ENCODE assay signal across 13 mouse cellular contexts in genomic region chr16:32510399-32511337, GRCm38 (mm10). TPM values are rescaled to one million over a fixed set of nuclear protein-coding genes. Genes with fewer than 3 reads are reported as not detected.
DNase-seq lines count a peak whose midpoint lies in the region; ATAC-seq and TF ChIP-seq lines count a peak whose summit lies in the region.
"Had no signal": no experiment of that assay in that cellular context is flagged by ENCODE, and none has a peak within 500 bp of the region (broad histone marks: within the 10 kb centered on the region; RNA-seq: fewer than 3 reads in every experiment).

No protein-coding gene starts in this region.

- peaks cover 61% of the 10 kb centered on the region for H3K4me1 ChIP-seq in heart, embryonic 13.5 days
- H3K4me1 ChIP-seq in heart, adult 2 months (ENCODE audit: control insufficient read depth, insufficient read depth, low read length): no peaks in the 10 kb centered on the region; the same call in 1 of the 2 replicates
- H3K4me1 ChIP-seq in midbrain, embryonic 10.5 days: peaks cover 48% of the 10 kb centered on the region
- peaks cover 6% of the 10 kb centered on the region for H3K4me1 ChIP-seq in midbrain, embryonic 16.5 days (ENCODE audit: control insufficient read depth, insufficient read depth, low read length)
- peaks cover 91% of the 10 kb centered on the region for H3K4me1 ChIP-seq in liver, embryonic 15.5 days (replicated peaks)
- H3K4me1 ChIP-seq in forebrain, embryonic 15.5 days: peaks cover 18% of the 10 kb centered on the region

- H3K4me3 ChIP-seq in heart, embryonic 13.5 days: no peak overlapping the region
- H3K4me3 ChIP-seq in heart, adult 2 months: no peak overlapping the region
- no peak overlapping the region for H3K4me3 ChIP-seq in midbrain, embryonic 10.5 days
- no peak overlapping the region for H3K4me3 ChIP-seq in midbrain, embryonic 16.5 days (ENCODE audit: low read depth, low read length)
- peak overlapping the region; percentile 36 for H3K4me3 ChIP-seq in liver, embryonic 15.5 days (replicated peaks)
- H3K4me3 ChIP-seq in forebrain, embryonic 15.5 days: no peak overlapping the region

- no peaks in the 10 kb centered on the region for H3K36me3 ChIP-seq in heart, embryonic 13.5 days
- no peaks in the 10 kb centered on the region for H3K36me3 ChIP-seq in heart, adult 2 months (ENCODE audit: control insufficient read depth, insufficient read depth, low read length)
- no peaks in the 10 kb centered on the region for H3K36me3 ChIP-seq in midbrain, embryonic 10.5 days
- H3K36me3 ChIP-seq in midbrain, embryonic 16.5 days (ENCODE audit: control insufficient read depth, insufficient read depth, low read length): no peaks in the 10 kb centered on the region
- H3K36me3 ChIP-seq in liver, embryonic 15.5 days (replicated peaks): no peaks in the 10 kb centered on the region
- H3K36me3 ChIP-seq in forebrain, embryonic 15.5 days: no peaks in the 10 kb centered on the region

- H3K9ac ChIP-seq in heart, embryonic 13.5 days: peak overlapping the region; percentile 56
- no peak overlapping the region for H3K9ac ChIP-seq in heart, adult 2 months (ENCODE audit: low read depth, low read length)
- H3K9ac ChIP-seq in midbrain, embryonic 16.5 days (ENCODE audit: low read depth, low read length): no peak overlapping the region
- peak overlapping the region; percentile 65 for H3K9ac ChIP-seq in liver, embryonic 15.5 days
- no peak overlapping the region for H3K9ac ChIP-seq in forebrain, embryonic 15.5 days (replicated peaks)

- TF ChIP-seq EP300 in heart, adult 2 months (IDR thresholded peaks at IDR 0.05; ENCODE audit: insufficient read depth, low read depth, low read length): no peak

- DNase-seq in heart, adult 2 months: no peak
- DNase-seq in midbrain, embryonic 10.5 days (ENCODE audit: low spot score): no peak
- DNase-seq in c-Kit-negative CD71-positive TER-119-positive erythroid progenitor cells, embryonic 14.5 days (ENCODE audit: low read depth, low spot score): peak; percentile 74
- no peak for DNase-seq in frontal cortex, adult 2 months (ENCODE audit: extremely low spot score in 1 of 2, low spot score in 1 of 2)
- DNase-seq: thymus, adult 18-20 months had no signal

- TF ChIP-seq CTCF in heart, adult 2 months (IDR thresholded peaks at IDR 0.05): no peak

- H3K27ac ChIP-seq in heart, embryonic 13.5 days (replicated peaks): peak overlapping the region; percentile 92
- H3K27ac ChIP-seq in heart, adult 2 months: no peak overlapping the region
- peak overlapping the region; percentile 71 for H3K27ac ChIP-seq in midbrain, embryonic 10.5 days (replicated peaks)
- H3K27ac ChIP-seq in midbrain, embryonic 16.5 days (ENCODE audit: low read length): no peak overlapping the region
- H3K27ac ChIP-seq in liver, embryonic 15.5 days (replicated peaks): peak overlapping the region; percentile 97
- H3K27ac ChIP-seq in forebrain, embryonic 15.5 days (replicated peaks): no peak overlapping the region

- H3K9me3 ChIP-seq in heart, embryonic 13.5 days: no peaks in the 10 kb centered on the region
- H3K9me3 ChIP-seq in midbrain, embryonic 10.5 days (replicated peaks): no peaks in the 10 kb centered on the region
- no peaks in the 10 kb centered on the region for H3K9me3 ChIP-seq in midbrain, embryonic 16.5 days (replicated peaks; ENCODE audit: control insufficient read depth, low read length, poor library complexity, severe bottlenecking)
- H3K9me3 ChIP-seq in liver, embryonic 15.5 days (replicated peaks): no peaks in the 10 kb centered on the region
- no peaks in the 10 kb centered on the region for H3K9me3 ChIP-seq in forebrain, embryonic 15.5 days

- H3K79me2 ChIP-seq in heart, adult 2 months (replicated peaks; ENCODE audit: control insufficient read depth, insufficient read depth, low read length): no peaks in the 10 kb centered on the region

- H3K27me3 ChIP-seq in heart, embryonic 13.5 days (replicated peaks): peaks cover 11% of the 10 kb centered on the region
- no peaks in the 10 kb centered on the region; the same call in 1 of the 2 replicates for H3K27me3 ChIP-seq in heart, adult 2 months (ENCODE audit: control insufficient read depth, insufficient read depth, low read length)
- no peaks in the 10 kb centered on the region for H3K27me3 ChIP-seq in midbrain, embryonic 10.5 days (ENCODE audit: low read depth, poor library complexity, severe bottlenecking)
- no peaks in the 10 kb centered on the region for H3K27me3 ChIP-seq in midbrain, embryonic 16.5 days (ENCODE audit: control insufficient read depth, insufficient read depth, low read depth, low read length)
- no peaks in the 10 kb centered on the region for H3K27me3 ChIP-seq in liver, embryonic 15.5 days
- no peaks in the 10 kb centered on the region for H3K27me3 ChIP-seq in forebrain, embryonic 15.5 days

- intact Hi-C loops in heart, adult 2 months (cut with DNase I): no loop called here

- WGBS in heart, embryonic 13.5 days: 56% methylated on average over 18 of the region's 18 CpGs
- WGBS in heart, adult 2 months: 72% methylated on average over 18 of the region's 18 CpGs
- whole genome bisulfite sequencing in midbrain, embryonic 10.5 days: 76% methylated on average over 18 of the region's 18 CpGs
- 75% methylated on average over 18 of the region's 18 CpGs for WGBS in midbrain, embryonic 16.5 days
- 36% methylated on average over 18 of the region's 18 CpGs for WGBS in liver, embryonic 15.5 days (ENCODE audit: insufficient replicate concordance)
- 69% methylated on average over 18 of the region's 18 CpGs for WGBS in forebrain, embryonic 15.5 days

- ATAC-seq in heart, embryonic 13.5 days (ENCODE audit: extremely low read depth, insufficient number of reproducible peaks, low FRiP score, low TSS enrichment): no peak
- no peak for ATAC-seq in midbrain, embryonic 16.5 days
- no peak for ATAC-seq in liver, embryonic 15.5 days (ENCODE audit: insufficient read depth)
- no peak for ATAC-seq in forebrain, embryonic 15.5 days (replicated peaks)

- no peak for TF ChIP-seq POLR2A in heart, adult 2 months (IDR thresholded peaks at IDR 0.05; ENCODE audit: insufficient read depth, low read depth, low read length)

- peak overlapping the region; percentile 50 for H3K4me2 ChIP-seq in heart, embryonic 13.5 days
- no peak overlapping the region for H3K4me2 ChIP-seq in midbrain, embryonic 16.5 days (ENCODE audit: low read length)
- peak overlapping the region; percentile 68 for H3K4me2 ChIP-seq in liver, embryonic 15.5 days
- no peak overlapping the region for H3K4me2 ChIP-seq in forebrain, embryonic 15.5 days (replicated peaks)

RNA-seq across cellular contexts. Expression of gene Zdhhc19, which starts 14.6 kb away (rescaled TPM):
- not detected in 2 replicates for polyA plus RNA-seq in heart, embryonic 13.5 days (2015; fragmentation: Nextera tagmentation; extraction: Ambion mirVana)
- total RNA-seq in heart, adult 2 months (2021): not detected
- not detected in 2 replicates for polyA plus RNA-seq in heart, adult 2 months (2012; rRNA removed)
- not detected in 2 replicates for polyA plus RNA-seq in midbrain, embryonic 10.5 days (2016; fragmentation: Nextera tagmentation; extraction: Ambion mirVana)
- 0.26 TPM in 1 of 2 replicates, not detected in the other for polyA plus RNA-seq in midbrain, embryonic 16.5 days (2015; fragmentation: Nextera tagmentation; extraction: Ambion mirVana)
- not detected in 2 replicates for polyA plus RNA-seq in liver, embryonic 15.5 days (2015; fragmentation: Nextera tagmentation; extraction: Ambion mirVana)
- polyA plus RNA-seq in frontal cortex, adult 2 months (2012; rRNA removed): not detected in 2 replicates
- polyA plus RNA-seq in forebrain, embryonic 15.5 days (2015; fragmentation: Nextera tagmentation; extraction: Ambion mirVana): not detected in 2 replicates
- total RNA-seq: left cerebral cortex, postnatal 14 days; monocyte, adult 5-6 weeks had no signal
- polyA plus RNA-seq: forebrain, embryonic 11.5 days; kidney, embryonic 16.5 days had no signal

RNA-seq across cellular contexts. Expression of gene Slc51a, which starts 23.0 kb away (rescaled TPM):
- polyA plus RNA-seq in heart, embryonic 13.5 days (2015; fragmentation: Nextera tagmentation; extraction: Ambion mirVana): 1.6 and 2.0 TPM in 2 replicates
- under 1 TPM; 0.55 to 0.63 TPM for total RNA-seq in heart, adult 2 months (2021)
- polyA plus RNA-seq in heart, adult 2 months (2012; rRNA removed): 0.64 and 1.1 TPM in 2 replicates
- polyA plus RNA-seq in midbrain, embryonic 10.5 days (2016; fragmentation: Nextera tagmentation; extraction: Ambion mirVana): 0.16 and 0.35 TPM in 2 replicates
- polyA plus RNA-seq in midbrain, embryonic 16.5 days (2015; fragmentation: Nextera tagmentation; extraction: Ambion mirVana): 0.08 TPM in 1 of 2 replicates, not detected in the other
- 0.37 and 0.56 TPM in 2 replicates for polyA plus RNA-seq in liver, embryonic 15.5 days (2015; fragmentation: Nextera tagmentation; extraction: Ambion mirVana)
- 0.04 TPM in 1 of 2 replicates, not detected in the other for polyA plus RNA-seq in frontal cortex, adult 2 months (2012; rRNA removed)
- 0.11 and 0.29 TPM in 2 replicates for polyA plus RNA-seq in forebrain, embryonic 15.5 days (2015; fragmentation: Nextera tagmentation; extraction: Ambion mirVana)
- total RNA-seq: left cerebral cortex, postnatal 14 days had no signal

Comparison
In these comparisons a context has a peak if more than half of its experiments do, and no peak if none do; other contexts are left out.
1. H3K27ac ChIP-seq: peak in heart, embryonic 13.5 days (single experiment), midbrain, embryonic 10.5 days (single experiment) and liver, embryonic 15.5 days (single experiment); none in heart, adult 2 months (single experiment), midbrain, embryonic 16.5 days (single experiment) and forebrain, embryonic 15.5 days (single experiment).
2. H3K9ac ChIP-seq: peak in heart, embryonic 13.5 days (single experiment) and liver, embryonic 15.5 days (single experiment); none in heart, adult 2 months (single experiment), midbrain, embryonic 16.5 days (single experiment) and forebrain, embryonic 15.5 days (single experiment).
3. H3K4me2 ChIP-seq: peak in heart, embryonic 13.5 days (single experiment) and liver, embryonic 15.5 days (single experiment); none in midbrain, embryonic 16.5 days (single experiment) and forebrain, embryonic 15.5 days (single experiment).